Comparison of ENCODE assay signal across 10 mouse cellular contexts in the genomic region with DNA sequence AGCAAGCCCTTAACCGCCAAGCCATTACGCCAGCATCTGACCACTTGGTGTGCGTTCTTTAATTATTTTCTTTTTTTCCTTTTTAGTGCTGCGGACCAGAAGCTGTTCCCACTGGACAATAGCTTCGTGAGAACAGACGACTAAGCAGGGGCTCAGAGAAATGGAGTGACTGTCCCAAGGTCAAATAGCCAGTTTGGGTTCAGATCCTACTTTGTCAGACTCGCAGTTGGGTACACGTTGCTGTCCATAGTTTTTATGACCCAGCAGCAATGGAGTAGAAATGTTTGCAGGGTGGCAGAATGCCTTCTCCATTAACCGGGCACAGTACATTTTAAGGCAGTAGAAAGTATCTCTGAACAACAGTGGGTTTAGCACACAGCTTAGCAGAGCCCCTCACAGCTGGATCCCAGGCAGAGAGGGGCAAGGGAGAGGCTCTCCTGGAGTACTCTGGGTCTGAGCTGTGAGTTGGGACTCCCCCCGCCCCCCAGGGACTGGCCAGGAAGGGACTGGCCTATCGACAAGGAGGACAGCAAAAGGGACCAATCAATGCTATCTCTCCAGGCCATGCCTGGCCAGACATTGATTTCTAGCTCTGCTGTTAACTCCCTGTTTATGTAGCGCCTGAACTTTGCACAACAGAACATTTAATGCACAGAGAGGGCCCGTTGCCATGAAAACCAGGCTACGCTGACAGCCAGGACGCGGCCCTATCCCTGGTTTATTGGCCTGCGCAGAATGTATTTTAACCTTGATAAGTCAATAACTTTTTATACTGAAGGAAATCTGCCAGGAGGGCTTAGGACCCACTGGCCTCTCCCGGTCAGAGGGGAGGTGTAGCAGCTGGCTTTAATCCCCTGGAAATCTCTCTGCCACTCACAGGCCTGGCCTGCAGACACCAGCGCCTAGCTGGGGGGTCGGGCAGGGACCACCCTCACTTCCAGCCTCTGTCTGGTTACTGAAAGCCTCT. TPM values are rescaled to one million over a fixed set of nuclear protein-coding genes. Genes with fewer than 3 reads are reported as not detected.
DNase-seq lines count a peak whose midpoint lies in the region; ATAC-seq and TF ChIP-seq lines count a peak whose summit lies in the region.
"Had no signal": no experiment of that assay in that cellular context is flagged by ENCODE, and none has a peak within 500 bp of the region (broad histone marks: within the 10 kb centered on the region; RNA-seq: fewer than 3 reads in every experiment).

No protein-coding gene starts in this region.

- no peak overlapping the region for H3K4me3 ChIP-seq in heart, embryonic 10.5 days
- no peak overlapping the region for H3K4me3 ChIP-seq in liver, embryonic 14.5 days (ENCODE audit: insufficient read depth in 1 of 2, low read depth in 2 of 2, low read length in 2 of 2)

- TF ChIP-seq CTCF in liver, embryonic 14.5 days (IDR thresholded peaks at IDR 0.05; ENCODE audit: low read depth) = no peak

- no peak for DNase-seq in heart, embryonic 10.5 days (ENCODE audit: low spot score)
- DNase-seq in heart, adult 8-10 months (ENCODE audit: low spot score) = no peak
- peak; percentile 57 for DNase-seq in retina, postnatal 1 day
- DNase-seq in retina, embryonic 14.5 days (ENCODE audit: low spot score) = no peak
- DNase-seq in liver, embryonic 14.5 days (ENCODE audit: low read depth in 3 of 3, low spot score in 3 of 3) = peak in 2 of 3 experiments; percentile 30 to 35
- DNase-seq in yolk sac, embryonic 10.5 days (ENCODE audit: low spot score) = peak; percentile 66
- no peak for DNase-seq in gastrocnemius, postnatal 25 days
- DNase-seq: heart, postnatal 14 days; thymus, adult 18-20 months had no signal

- peaks cover 3% of the 10 kb centered on the region for H3K9me3 ChIP-seq in heart, embryonic 10.5 days
- H3K9me3 ChIP-seq in liver, embryonic 14.5 days (ENCODE audit: control insufficient read depth, low read length) = no peaks in the 10 kb centered on the region

- H3K36me3 ChIP-seq in heart, embryonic 10.5 days = no peaks in the 10 kb centered on the region
- H3K36me3 ChIP-seq in liver, embryonic 14.5 days (replicated peaks; ENCODE audit: control insufficient read depth, insufficient read depth, low read depth) = no peaks in the 10 kb centered on the region

- H3K27ac ChIP-seq in heart, embryonic 10.5 days = peak overlapping the region; percentile 56
- H3K27ac ChIP-seq in liver, embryonic 14.5 days = no peak overlapping the region; the same call in 1 of the 2 replicates

- H3K4me2 ChIP-seq in liver, embryonic 14.5 days (ENCODE audit: low read depth) = no peak overlapping the region

- peak; percentile 83 for ATAC-seq in liver, embryonic 14.5 days (ENCODE audit: insufficient read depth)
- no peak for ATAC-seq in megakaryocyte progenitor cell, adult 5-6 weeks (replicated peaks; ENCODE audit: poor library complexity)

- H3K9ac ChIP-seq in liver, embryonic 14.5 days (replicated peaks) = no peak overlapping the region

- 51% methylated on average over 20 of the region's 20 CpGs for WGBS in heart, embryonic 10.5 days
- WGBS in liver, embryonic 14.5 days (ENCODE audit: insufficient replicate concordance) = 54% methylated on average over 20 of the region's 20 CpGs

- peaks cover under 1% of the 10 kb centered on the region for H3K27me3 ChIP-seq in heart, embryonic 10.5 days (ENCODE audit: insufficient read depth, poor library complexity, severe bottlenecking)
- H3K27me3 ChIP-seq in liver, embryonic 14.5 days (ENCODE audit: control insufficient read depth, insufficient read depth, low read length) = no peaks in the 10 kb centered on the region

- H3K4me1 ChIP-seq in heart, embryonic 10.5 days = peaks cover 32% of the 10 kb centered on the region
- H3K4me1 ChIP-seq in liver, embryonic 14.5 days (replicated peaks; ENCODE audit: control insufficient read depth in 2 of 2, insufficient read depth in 2 of 2, low read length in 1 of 2) = peaks cover 0 to 7% of the 10 kb centered on the region in 2 experiments; a peak in 1 of 4 replicates

- no peak for TF ChIP-seq EP300 in liver, embryonic 14.5 days (IDR thresholded peaks at IDR 0.05; ENCODE audit: low read depth)

RNA-seq across cellular contexts. Expression of a gene that starts 9.8 kb away (rescaled TPM):
- 0.60 and 1.5 TPM in 2 replicates for polyA plus RNA-seq in heart, embryonic 10.5 days (2016; fragmentation: Nextera tagmentation; extraction: Ambion mirVana)
- total RNA-seq in heart, adult 8-10 months (2022) = 1 to 10 TPM; 1.2 to 2.4 (median 1.7) TPM
- polyA plus RNA-seq in liver, embryonic 14.5 days (2012; rRNA removed) = 0.63 and 0.71 TPM in 2 replicates
- 0.44 and 0.56 TPM in 2 replicates for polyA plus RNA-seq in liver, embryonic 14.5 days (2014; fragmentation: Nextera tagmentation; extraction: Ambion mirVana)
- total RNA-seq in gastrocnemius, postnatal 25 days (2021) = under 1 TPM; 0.29 to 0.54 TPM
- total RNA-seq in megakaryocyte progenitor cell, adult 5-6 weeks (2015) = 0.47 and 0.88 TPM in 2 replicates
- 0.04 TPM in 1 of 2 replicates, not detected in the other for total RNA-seq in megakaryocyte progenitor cell, adult 5-6 weeks (2017)

Comparison
In these comparisons a context has a peak if more than half of its experiments do, and no peak if none do; other contexts are left out.
1. DNase-seq: peak in retina, postnatal 1 day (single experiment), liver, embryonic 14.5 days (2 of 3) and yolk sac, embryonic 10.5 days (single experiment); none in heart, embryonic 10.5 days (single experiment), heart, adult 8-10 months (single experiment), retina, embryonic 14.5 days (single experiment) and gastrocnemius, postnatal 25 days (single experiment).